Mouse (Mus musculus) forebrain, embryonic 13.5 days (tissue): ENCODE data around the gene Zswim2. TPM values are rescaled to one million over a fixed set of nuclear protein-coding genes. Genes with fewer than 3 reads are reported as not detected.
"Not testable (repeated sequence)": the region's sequence is repeated elsewhere in the genome, so short reads cannot be mapped to it uniquely, and the experiment has no call there.

Source experiments
- ATAC-seq: fragments of 200-750 bp; cut with Nextera tagmentation; 2 replicates; pipeline ENCODE4 v1.8.0; 2017
- H3K27ac ChIP-seq: fragments of 300-500 bp; sonication (generic); 2 replicates; pipeline ENCODE4 v1.5.1; 2015; ENCODE audit warnings: inconsistent platforms, mild to moderate bottlenecking, moderate library complexity
- H3K27me3 ChIP-seq: fragments of 300-500 bp; sonication (generic); 2 replicates; pipeline ENCODE4 v1.6.1; 2015; ENCODE audit warnings: mild to moderate bottlenecking, inconsistent platforms
- H3K36me3 ChIP-seq: fragments of 300-500 bp; sonication (generic); 2 replicates; pipeline ENCODE4 v1.6.1; 2015; ENCODE audit warnings: mild to moderate bottlenecking, inconsistent platforms; ENCODE audit not compliant: poor library complexity, severe bottlenecking
- H3K4me1 ChIP-seq: fragments of 300-500 bp; sonication (generic); 2 replicates; pipeline ENCODE4 v1.6.1; 2015; ENCODE audit warnings: inconsistent platforms
- H3K4me2 ChIP-seq: fragments of 300-500 bp; sonication (generic); 2 replicates; pipeline ENCODE4 v1.6.1; 2015; ENCODE audit warnings: inconsistent platforms, mild to moderate bottlenecking, moderate library complexity
- H3K4me3 ChIP-seq: fragments of 300-500 bp; sonication (generic); 2 replicates; pipeline ENCODE4 v1.5.1; 2015; ENCODE audit warnings: mild to moderate bottlenecking, inconsistent platforms
- H3K9ac ChIP-seq: fragments of 300-500 bp; sonication (generic); 2 replicates; pipeline ENCODE4 v1.6.1; 2015; ENCODE audit warnings: mild to moderate bottlenecking, inconsistent platforms
- H3K9me3 ChIP-seq: fragments of 300-500 bp; sonication (generic); replicated peaks from 2 replicates; pipeline ENCODE4 v1.6.1; 2016; ENCODE audit warnings: inconsistent platforms
- WGBS: fragments of 180-500 bp; shearing (Covaris S2); methylation state at CpG from one replicate; pipeline ENCODE4 v1.1.7; 2015; 5-methylcytosine and 5-hydroxymethylcytosine counted together
- polyA plus RNA-seq: library from polyadenylated mRNA; unstranded; fragments of >200 nt; fragmentation: Nextera tagmentation; extraction: Ambion mirVana; gene quantifications from 2 replicates; pipeline ENCODE4 v1.2.1, GENCODE M21; 2015

Zswim2 gene
- not detected in 2 replicates for polyA plus RNA-seq

DNA sequence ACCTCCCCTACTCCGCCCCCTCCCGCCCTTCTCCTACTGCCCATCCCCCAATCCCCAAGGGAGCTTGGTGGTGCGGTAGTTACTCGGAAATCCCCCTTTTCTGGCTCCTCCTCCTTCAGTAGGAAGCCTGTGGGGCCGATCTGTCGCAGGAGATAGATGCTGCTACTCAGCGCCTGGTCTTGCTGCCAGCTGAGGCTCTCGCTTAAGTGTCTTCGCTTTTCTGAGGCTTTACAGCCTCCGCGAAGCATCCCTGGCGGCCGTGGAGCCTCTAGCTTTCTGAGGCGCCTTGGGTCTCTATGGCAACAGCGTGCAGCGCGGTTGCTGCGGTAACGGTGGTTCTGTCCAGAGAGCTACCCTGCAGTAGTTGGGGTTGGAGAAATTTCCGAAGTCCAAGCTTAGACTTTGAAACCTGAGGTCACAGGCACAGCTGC, at the start of gene Zswim2:
Gene Zswim2 (minus strand): TSS at position 298 of the 431 bp plus-strand sequence.
- Histone ChIP-seq H3K4me2 (peak within 1 kb of the TSS; percentile 68), H3K9me3 (no peaks in the 10 kb centered on the region), H3K36me3 (no peaks in the 10 kb centered on the region), H3K4me1 (peaks cover 4% of the 10 kb centered on the region; the same call in 1 of the 2 replicates), H3K27me3 (no peaks in the 10 kb centered on the region), H3K9ac (peak within 1 kb of the TSS; percentile 40), H3K27ac (no peak within 1 kb of the TSS), H3K4me3 (peak within 1 kb of the TSS; percentile 40)
- peak; percentile 98 for ATAC-seq
- WGBS: under 1% methylated on average over 20 of the region's 20 CpGs

DNA sequence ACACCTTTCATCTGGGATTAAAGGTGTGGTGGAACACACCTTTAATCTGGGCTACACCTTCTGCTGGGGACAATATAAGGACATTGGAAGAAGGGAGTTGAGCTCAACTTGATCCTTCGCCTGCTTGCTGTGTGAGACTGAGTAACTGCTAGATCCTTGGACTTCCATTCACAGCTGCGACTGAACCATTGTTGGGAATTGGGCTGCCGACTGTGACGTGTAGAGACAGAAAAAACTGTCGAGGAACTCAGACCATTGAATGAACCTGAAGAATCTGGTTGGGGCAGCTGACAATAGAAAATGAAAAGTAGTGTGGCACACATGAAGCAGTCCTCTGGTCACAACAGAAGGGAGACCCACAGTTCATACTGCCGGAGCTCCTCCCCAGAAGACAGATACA, 49.2 kb upstream of the Zswim2 start, which contains the start of gene Gm13691:
Gene Gm13691 (plus strand): TSS at position 301 of the 400 bp plus-strand sequence.
- WGBS: no CpG with 5 or more reads among the region's 6 CpGs
- H3K4me2 ChIP-seq, H3K9ac ChIP-seq, H3K4me3 ChIP-seq, H3K4me1 ChIP-seq, H3K36me3 ChIP-seq, ATAC-seq, H3K27me3 ChIP-seq, H3K9me3 ChIP-seq, H3K27ac ChIP-seq: not testable (repeated sequence)

DNA sequence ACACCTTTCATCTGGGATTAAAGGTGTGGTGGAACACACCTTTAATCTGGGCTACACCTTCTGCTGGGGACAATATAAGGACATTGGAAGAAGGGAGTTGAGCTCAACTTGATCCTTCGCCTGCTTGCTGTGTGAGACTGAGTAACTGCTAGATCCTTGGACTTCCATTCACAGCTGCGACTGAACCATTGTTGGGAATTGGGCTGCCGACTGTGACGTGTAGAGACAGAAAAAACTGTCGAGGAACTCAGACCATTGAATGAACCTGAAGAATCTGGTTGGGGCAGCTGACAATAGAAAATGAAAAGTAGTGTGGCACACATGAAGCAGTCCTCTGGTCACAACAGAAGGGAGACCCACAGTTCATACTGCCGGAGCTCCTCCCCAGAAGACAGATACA, 43.4 kb upstream of the Zswim2 start, which contains the start of gene Gm13697:
Gene Gm13697 (plus strand): TSS at position 301 of the 400 bp plus-strand sequence.
- not testable (repeated sequence) for H3K27ac ChIP-seq, H3K4me3 ChIP-seq, H3K4me2 ChIP-seq, H3K36me3 ChIP-seq, H3K4me1 ChIP-seq, H3K27me3 ChIP-seq, ATAC-seq, H3K9me3 ChIP-seq, H3K9ac ChIP-seq
- WGBS: no CpG with 5 or more reads among the region's 6 CpGs

DNA sequence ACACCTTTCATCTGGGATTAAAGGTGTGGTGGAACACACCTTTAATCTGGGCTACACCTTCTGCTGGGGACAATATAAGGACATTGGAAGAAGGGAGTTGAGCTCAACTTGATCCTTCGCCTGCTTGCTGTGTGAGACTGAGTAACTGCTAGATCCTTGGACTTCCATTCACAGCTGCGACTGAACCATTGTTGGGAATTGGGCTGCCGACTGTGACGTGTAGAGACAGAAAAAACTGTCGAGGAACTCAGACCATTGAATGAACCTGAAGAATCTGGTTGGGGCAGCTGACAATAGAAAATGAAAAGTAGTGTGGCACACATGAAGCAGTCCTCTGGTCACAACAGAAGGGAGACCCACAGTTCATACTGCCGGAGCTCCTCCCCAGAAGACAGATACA, 37.6 kb upstream of the Zswim2 start, which contains the start of gene Gm13694:
Gene Gm13694 (plus strand): TSS at position 301 of the 400 bp plus-strand sequence.
- not testable (repeated sequence) for H3K4me2 ChIP-seq, H3K4me3 ChIP-seq, H3K36me3 ChIP-seq, H3K27ac ChIP-seq, H3K9me3 ChIP-seq, H3K9ac ChIP-seq, H3K27me3 ChIP-seq, H3K4me1 ChIP-seq, ATAC-seq
- no CpG with 5 or more reads among the region's 6 CpGs for WGBS

- not testable (repeated sequence) for H3K27me3 ChIP-seq, H3K9me3 ChIP-seq, H3K4me2 ChIP-seq, H3K4me1 ChIP-seq, H3K27ac ChIP-seq, H3K4me3 ChIP-seq, H3K9ac ChIP-seq, ATAC-seq, H3K36me3 ChIP-seq
- no CpG with 5 or more reads among the region's 6 CpGs for WGBS
These were observed 31.8 kb upstream of the Zswim2 start, which contains the start of gene Gm13696 for GRCm38 (mm10) chr2:83972823-83973222. Gene Gm13696 (plus strand): TSS chr2:83973123.

DNA sequence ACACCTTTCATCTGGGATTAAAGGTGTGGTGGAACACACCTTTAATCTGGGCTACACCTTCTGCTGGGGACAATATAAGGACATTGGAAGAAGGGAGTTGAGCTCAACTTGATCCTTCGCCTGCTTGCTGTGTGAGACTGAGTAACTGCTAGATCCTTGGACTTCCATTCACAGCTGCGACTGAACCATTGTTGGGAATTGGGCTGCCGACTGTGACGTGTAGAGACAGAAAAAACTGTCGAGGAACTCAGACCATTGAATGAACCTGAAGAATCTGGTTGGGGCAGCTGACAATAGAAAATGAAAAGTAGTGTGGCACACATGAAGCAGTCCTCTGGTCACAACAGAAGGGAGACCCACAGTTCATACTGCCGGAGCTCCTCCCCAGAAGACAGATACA, 26.0 kb upstream of the Zswim2 start, which contains the start of gene Gm13695:
Gene Gm13695 (plus strand): TSS at position 301 of the 400 bp plus-strand sequence.
- H3K4me1 ChIP-seq, H3K9me3 ChIP-seq, H3K27ac ChIP-seq, H3K9ac ChIP-seq, H3K36me3 ChIP-seq, ATAC-seq, H3K27me3 ChIP-seq, H3K4me2 ChIP-seq, H3K4me3 ChIP-seq: not testable (repeated sequence)
- no CpG with 5 or more reads among the region's 6 CpGs for WGBS

GRCm38 (mm10) chr2:83961203-83961602, 20.2 kb upstream of the Zswim2 start, which contains the start of gene Gm13693:
Gene Gm13693 (plus strand): TSS chr2:83961503.
- not testable (repeated sequence) for H3K4me2 ChIP-seq, H3K4me3 ChIP-seq, ATAC-seq, H3K9me3 ChIP-seq, H3K9ac ChIP-seq, H3K4me1 ChIP-seq, H3K36me3 ChIP-seq, H3K27me3 ChIP-seq, H3K27ac ChIP-seq
- WGBS: no CpG with 5 or more reads among the region's 6 CpGs

- not testable (repeated sequence) for H3K27me3 ChIP-seq, H3K4me1 ChIP-seq, ATAC-seq, H3K9me3 ChIP-seq, H3K4me3 ChIP-seq, H3K36me3 ChIP-seq, H3K9ac ChIP-seq, H3K4me2 ChIP-seq, H3K27ac ChIP-seq
- WGBS: no CpG with 5 or more reads among the region's 6 CpGs
These were observed 14.4 kb upstream of the Zswim2 start, which contains the start of gene Gm13698 for GRCm38 (mm10) chr2:83955393-83955792. Gene Gm13698 (plus strand): TSS chr2:83955693.

DNA sequence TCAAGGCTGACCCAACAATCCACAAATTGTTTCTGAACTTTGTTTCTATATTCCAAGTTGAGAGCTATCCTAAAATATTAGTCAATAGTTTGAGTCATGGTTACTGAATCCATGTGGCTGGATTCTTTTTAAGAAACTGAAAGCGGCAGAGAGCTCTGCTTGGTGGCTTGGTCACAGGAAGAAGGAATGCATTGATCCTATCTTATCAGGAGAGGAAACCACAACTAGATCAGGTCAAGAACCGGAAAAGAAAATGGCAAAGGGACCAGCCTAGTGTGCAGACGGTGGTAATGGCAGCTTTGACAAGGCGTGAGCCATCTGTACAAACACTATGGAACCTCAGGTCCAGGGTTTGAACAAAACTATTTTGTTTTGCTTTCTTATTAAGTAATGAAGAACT, 764 bp upstream of the Zswim2 start:
- ATAC-seq: no peak
- Histone ChIP-seq H3K9ac (no peak overlapping the region), H3K4me1 (peaks cover 4% of the 10 kb centered on the region; the same call in 1 of the 2 replicates), H3K27ac (no peak overlapping the region), H3K4me3 (no peak overlapping the region), H3K27me3 (no peaks in the 10 kb centered on the region), H3K9me3 (no peaks in the 10 kb centered on the region), H3K36me3 (no peaks in the 10 kb centered on the region), H3K4me2 (no peak overlapping the region)
- WGBS: 79% methylated on average over 4 of the region's 4 CpGs

GRCm38 (mm10) chr2:83941378-83941777, 350 bp upstream of the Zswim2 start:
- peak; percentile 58 for ATAC-seq
- H3K4me1 ChIP-seq: peaks cover 4% of the 10 kb centered on the region; the same call in 1 of the 2 replicates
- H3K4me3 ChIP-seq: peak overlapping the region; percentile 40
- no peaks in the 10 kb centered on the region for H3K9me3 ChIP-seq
- H3K9ac ChIP-seq: peak overlapping the region; percentile 40; the same call in 1 of the 2 replicates
- H3K4me2 ChIP-seq: peak overlapping the region; percentile 68
- WGBS: 36% methylated on average over 3 of the region's 3 CpGs
- H3K27ac ChIP-seq: no peak overlapping the region
- no peaks in the 10 kb centered on the region for H3K27me3 ChIP-seq
- no peaks in the 10 kb centered on the region for H3K36me3 ChIP-seq

GRCm38 (mm10) chr2:83929478-83930088, 11.4 kb downstream of the Zswim2 start:
- Histone ChIP-seq H3K27me3 (no peaks in the 10 kb centered on the region), H3K4me3 (no peak overlapping the region), H3K27ac (no peak overlapping the region), H3K4me1 (0 out of 2 replicates have a peak, but pooled peaks cover 8% of the 10 kb centered on the region), H3K9ac (no peak overlapping the region), H3K36me3 (no peaks in the 10 kb centered on the region), H3K9me3 (no peaks in the 10 kb centered on the region), H3K4me2 (no peak overlapping the region)
- WGBS: 47% methylated on average over 2 of the region's 2 CpGs
- ATAC-seq: no peak

DNA sequence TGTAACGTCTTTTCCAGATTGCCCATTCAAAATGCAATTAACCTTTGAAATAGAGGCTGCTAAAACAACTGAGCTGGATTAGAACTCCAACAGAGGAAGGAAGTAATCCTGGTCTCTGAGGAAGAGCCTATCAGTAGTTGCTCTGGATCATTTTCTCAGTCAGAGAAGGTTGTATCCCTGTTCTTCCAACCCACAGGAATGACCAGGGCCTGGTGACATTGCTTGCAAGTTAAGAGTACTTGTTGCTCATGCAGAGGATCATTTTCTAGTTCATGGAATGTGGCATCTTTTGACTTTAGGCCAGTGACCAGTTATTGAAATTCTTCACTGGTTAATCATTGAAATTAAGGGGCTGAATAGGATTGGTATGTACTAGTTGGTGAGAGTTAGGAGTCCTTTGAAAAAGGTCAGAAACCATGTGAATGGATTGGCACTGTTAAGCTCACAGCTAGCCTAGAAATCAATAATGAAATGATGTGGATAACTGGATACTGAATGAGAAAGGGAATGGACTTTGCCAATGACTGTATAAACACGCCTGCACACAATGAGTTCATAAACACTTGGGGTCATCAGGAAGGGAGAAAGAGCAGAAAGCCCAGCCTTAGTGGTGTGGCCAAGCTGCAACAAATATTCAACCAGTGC, 39.0 kb downstream of the Zswim2 start:
- no peak for ATAC-seq

More for the DNA sequence above, 39.0 kb downstream of the Zswim2 start:
- Histone ChIP-seq H3K27me3 (no peaks in the 10 kb centered on the region), H3K4me1 (no peaks in the 10 kb centered on the region), H3K36me3 (no peaks in the 10 kb centered on the region), H3K9ac (no peak overlapping the region), H3K27ac (no peak overlapping the region), H3K9me3 (no peaks in the 10 kb centered on the region), H3K4me2 (no peak overlapping the region), H3K4me3 (no peak overlapping the region)
- 73% methylated on average over 2 of the region's 2 CpGs for whole genome bisulfite sequencing
